Mouse (Mus musculus) adipocyte (in vitro differentiated cells): ENCODE data around the gene Tigd2.
"Not testable (repeated sequence)": the region's sequence is repeated elsewhere in the genome, so short reads cannot be mapped to it uniquely, and the experiment has no call there.

Experiments
- DNase-seq: peaks from one replicate; pipeline ENCODE4 v3.0.0-alpha.2; 2016; ENCODE audit warnings: low spot score

Tigd2 gene

DNA sequence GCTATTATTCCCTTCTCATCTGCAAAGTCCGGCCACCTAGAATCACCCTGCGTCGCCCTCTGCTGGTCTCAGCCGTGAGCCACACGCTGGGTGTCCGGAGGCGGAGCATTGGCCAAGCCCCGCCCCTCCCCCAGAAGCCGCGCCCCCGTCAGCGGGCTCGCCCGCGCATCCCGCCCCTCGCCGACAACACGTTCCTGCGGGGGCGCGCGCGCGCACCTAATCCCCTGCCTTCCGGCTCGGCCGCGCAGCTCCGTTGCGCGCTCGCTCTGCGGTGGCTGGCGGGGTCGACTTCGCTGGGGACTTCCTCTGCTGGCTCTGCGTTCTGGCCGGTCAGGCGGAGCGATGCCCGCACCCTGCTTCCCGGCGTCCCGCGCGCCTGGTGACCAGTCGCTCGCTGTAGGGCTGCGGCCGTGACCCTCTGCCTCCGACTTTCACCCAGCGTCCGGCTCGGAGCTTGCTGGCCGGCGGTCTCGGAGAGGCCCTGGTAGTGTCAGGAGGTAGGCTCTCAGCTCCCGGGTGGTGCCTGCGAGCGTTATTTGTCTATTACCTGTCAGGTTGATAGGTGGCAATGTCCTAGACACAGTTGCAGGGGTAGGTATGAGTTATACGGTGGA is at the start of gene Tigd2:
Gene Tigd2 (plus strand): TSS at position 186 of the 614 bp plus-strand sequence.
- peak; percentile 97 for DNase-seq

DNA sequence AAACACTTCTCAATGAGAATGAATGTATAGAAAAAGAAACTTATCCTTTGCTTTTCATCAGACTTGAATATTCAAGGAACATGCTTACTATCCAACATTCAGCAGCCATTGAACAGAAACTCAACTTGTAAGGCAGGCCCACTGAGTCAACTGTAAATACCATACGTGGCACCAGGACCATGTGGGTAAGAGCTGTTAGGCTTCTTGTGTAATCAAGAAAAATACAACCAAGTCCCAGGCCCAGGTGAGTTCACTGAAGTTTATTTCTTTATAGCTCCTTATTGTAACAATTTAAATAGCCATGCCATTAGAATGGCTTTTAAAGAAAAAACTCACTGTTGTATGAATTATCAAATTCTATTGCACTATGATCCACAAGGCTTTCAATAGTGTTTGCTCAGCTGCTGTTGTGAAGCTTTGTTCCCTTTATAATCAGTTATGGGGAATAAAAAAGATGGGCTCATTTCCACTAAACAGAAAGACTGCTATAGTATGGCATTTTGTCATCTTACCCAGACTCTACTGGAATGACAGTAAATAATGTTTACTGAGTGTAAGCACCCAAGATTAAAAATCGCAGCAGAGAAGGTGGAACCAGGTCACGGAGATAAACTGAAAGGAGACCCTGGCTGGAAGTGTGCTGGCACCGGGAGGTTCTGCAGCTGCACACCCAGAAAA is 46.7 kb upstream of the Tigd2 start:
- no peak for DNase-seq

DNA sequence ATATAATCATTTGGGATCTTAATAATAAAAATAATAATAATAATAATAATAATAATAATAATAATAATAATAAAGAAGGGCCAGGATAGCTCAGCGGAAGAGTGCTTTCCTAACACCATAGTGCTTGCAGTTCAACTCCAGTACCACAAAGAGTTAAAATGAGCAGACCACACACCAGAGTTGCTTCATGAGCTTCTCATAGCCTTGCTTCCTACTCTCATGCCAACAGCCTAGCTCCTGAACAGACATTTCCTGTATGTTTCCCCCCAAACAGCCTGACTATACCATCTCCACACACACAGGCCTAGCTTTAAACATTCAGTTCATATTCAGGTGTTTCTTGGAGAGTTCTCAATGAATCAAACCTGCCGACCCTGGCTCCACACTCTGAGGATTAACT is 45.8 kb upstream of the Tigd2 start:
- no peak for DNase-seq

GRCm38 (mm10) chr6:59163407-59163806 is 45.3 kb upstream of the Tigd2 start:
- DNase-seq: no peak

- DNase-seq: no peak
Observed at GRCm38 (mm10) chr6:59168939-59169338, 39.7 kb upstream of the Tigd2 start.

DNA sequence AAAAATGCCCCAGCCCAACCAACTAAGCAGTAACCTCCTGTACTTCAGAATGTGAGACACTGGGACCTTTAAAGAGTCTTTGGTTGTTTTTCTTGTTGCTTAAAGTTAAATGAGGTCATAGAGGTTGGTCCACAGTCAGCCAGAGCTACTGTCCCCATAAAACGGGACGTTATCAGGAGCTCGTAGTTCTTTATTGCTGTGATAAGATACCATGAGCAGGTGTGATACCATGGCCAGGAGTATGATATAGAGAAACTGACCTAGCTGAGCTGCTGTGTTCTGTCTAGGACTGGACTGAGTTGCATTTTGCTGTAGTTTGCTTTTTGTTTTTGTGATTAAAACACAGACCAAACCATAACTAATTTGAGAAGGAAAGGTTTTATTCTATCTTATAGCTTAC is 37.4 kb upstream of the Tigd2 start:
- DNase-seq: no peak

DNA sequence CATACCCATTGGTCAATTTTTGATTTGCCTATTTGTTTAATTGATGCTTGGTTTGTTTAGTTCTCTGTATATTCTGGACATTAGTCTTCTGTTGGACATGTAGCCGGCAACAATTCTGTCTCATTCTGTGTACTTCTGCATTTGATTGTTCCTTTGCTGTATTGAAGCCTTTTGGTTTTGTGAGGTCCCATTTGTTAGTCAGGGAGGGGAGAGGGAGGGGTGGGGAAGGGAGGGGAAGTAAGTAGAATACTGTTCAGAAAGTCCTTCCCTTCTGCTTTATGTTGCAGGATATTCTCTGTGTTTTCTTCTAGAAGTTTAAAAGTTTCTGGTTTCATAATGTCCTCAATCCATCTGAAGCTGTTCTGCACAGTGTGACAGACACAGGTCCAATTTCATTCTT is 34.7 kb upstream of the Tigd2 start:
- no peak for DNase-seq

- peak; percentile 91 for DNase-seq
Observed at GRCm38 (mm10) chr6:59178051-59178450, 30.6 kb upstream of the Tigd2 start.

GRCm38 (mm10) chr6:59180376-59180996 is 28.2 kb upstream of the Tigd2 start:
- DNase-seq: peak; percentile 95

DNA sequence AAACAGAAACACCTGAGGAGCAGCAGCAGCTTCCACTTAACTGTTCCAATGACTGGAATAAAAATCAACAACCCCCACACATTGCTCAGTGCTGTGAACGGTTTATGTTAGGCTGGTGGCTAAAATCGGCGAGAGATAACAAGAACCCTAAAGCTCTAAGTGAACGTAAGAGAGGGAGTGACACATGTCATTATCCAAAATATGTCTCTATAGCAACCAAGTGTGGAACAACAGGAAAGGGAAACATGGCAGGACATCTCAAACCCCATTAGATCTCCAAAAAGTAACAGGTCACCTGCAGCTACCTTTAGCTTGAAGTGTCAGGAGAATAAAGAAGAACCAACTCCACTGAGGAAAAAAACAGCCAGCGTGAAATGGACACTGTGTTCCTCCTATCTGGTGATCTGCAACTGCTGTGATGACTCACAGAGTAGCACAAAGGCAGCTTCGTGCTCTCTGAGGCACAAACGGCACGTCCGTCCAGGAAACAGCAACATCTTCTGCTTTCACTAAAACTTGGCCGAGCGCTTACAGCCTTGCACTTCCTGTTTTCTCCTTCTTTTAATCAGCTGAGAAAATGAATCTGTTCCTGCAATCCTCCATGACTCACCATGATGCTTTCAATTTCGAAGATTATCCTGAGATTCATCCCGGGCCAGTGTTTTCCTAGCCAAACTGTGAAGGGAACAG is 23.5 kb upstream of the Tigd2 start:
- peak; percentile 76 for DNase-seq

- peak; percentile 71 for DNase-seq
Observed at GRCm38 (mm10) chr6:59190006-59190405, 18.7 kb upstream of the Tigd2 start.

DNA sequence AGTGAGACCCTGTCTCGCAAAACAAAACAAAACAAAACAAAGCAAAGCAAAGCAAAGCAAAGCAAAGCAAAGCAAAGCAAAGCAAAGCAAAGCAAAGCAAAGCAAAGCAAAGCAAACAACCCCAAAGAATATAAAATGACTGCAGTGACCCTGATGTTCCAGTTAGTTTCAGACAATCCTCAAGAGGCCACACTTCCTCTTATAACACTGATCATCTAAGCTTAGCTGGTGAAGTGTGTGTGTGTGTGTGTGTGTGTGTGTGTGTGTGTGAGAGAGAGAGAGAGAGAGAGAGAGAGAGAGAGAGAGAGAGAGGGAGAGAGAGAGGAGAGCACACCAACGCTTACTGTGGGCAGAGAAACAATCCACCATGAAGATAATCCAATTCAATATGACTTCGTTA is 14.2 kb upstream of the Tigd2 start:
- not testable (repeated sequence) for DNase-seq

DNA sequence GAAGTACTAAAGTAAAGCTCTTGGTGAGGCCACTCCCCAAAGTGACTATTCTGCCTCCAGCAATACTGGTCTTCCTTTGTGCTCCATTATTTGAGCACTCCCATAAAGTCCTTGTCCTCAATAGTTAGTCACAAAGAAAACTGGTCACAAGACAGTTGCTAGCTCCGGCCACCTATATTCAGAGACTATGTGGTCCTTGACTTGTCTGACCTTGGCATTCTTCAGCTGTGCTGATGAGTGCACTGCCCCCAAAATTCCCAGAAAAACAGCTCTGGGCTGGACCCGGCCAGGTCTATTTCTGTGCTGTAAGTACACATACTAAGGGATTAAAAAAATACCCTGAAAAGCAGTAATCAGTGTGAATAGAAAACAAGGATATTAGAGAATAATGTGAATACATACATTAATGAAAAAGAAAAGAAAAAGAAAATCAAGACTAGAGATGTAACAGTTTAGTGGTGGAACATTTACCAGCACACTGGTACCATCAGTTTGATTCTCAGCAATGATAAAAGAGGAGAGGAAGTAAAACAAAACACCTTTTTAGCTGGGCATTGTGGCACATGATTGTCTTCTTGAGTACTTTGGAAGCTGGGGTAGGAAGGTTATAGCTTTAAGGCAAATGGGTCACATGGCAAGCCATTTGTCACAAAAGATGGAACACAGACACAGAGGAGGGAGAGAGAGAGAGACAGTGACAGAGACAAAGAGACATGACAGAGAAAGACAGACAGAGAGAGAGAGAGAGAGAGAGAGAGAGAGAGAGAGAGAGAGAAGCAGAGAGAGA is 12.6 kb upstream of the Tigd2 start:
- DNase-seq: no peak

- peak; percentile 65 for DNase-seq
Observed at GRCm38 (mm10) chr6:59196746-59197145, 11.9 kb upstream of the Tigd2 start.

GRCm38 (mm10) chr6:59198356-59198755 is 10.3 kb upstream of the Tigd2 start:
- DNase-seq: no peak

GRCm38 (mm10) chr6:59199021-59199420 is 9.6 kb upstream of the Tigd2 start:
- DNase-seq: no peak

DNA sequence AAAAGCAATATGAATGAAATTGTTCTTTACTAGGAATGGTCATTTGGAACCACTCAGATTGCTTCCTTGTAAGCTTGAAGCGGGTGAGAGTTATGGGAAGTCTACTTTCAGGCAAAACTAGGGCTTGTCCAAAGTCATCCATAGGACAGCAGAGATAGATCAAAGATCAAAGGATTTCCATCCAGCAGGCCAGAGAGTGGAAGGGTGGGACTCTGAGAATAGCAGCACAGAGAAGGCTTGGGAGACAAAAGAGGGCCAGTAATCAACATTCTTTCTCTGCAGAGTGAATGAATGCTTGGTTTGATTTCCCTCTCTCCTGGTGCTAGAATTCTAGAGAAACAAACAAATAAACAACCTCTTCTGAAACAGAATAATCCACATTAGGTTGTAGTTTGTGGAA is 1.1 kb upstream of the Tigd2 start:
- DNase-seq: no peak

- peak; percentile 63 for DNase-seq
Observed at GRCm38 (mm10) chr6:59209299-59209707, 633 bp downstream of the Tigd2 start.

DNA sequence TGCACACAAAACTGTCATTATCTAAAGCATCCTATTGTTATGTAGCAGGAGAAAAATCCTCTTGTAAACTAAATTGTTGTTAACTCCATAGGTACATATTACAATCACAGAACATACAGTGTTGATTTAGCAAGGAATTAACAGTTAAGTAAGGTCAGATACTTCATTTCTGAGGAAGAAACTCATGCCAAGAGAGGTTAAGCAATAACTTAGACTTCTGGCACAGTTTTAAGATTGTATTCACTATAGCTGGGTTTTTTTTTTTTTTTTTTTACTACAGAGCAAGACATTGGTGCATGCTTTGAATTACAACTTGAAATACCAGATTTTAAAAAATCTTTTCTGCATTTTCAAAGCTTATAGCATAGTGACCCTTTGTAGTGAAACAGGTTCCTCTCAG is 24.5 kb downstream of the Tigd2 start:
- DNase-seq: peak; percentile 86

- DNase-seq: peak; percentile 48
Observed at GRCm38 (mm10) chr6:59233651-59234050, 25.0 kb downstream of the Tigd2 start.

- peak; percentile 83 for DNase-seq
Observed at GRCm38 (mm10) chr6:59249675-59250074, 41.0 kb downstream of the Tigd2 start.

DNA sequence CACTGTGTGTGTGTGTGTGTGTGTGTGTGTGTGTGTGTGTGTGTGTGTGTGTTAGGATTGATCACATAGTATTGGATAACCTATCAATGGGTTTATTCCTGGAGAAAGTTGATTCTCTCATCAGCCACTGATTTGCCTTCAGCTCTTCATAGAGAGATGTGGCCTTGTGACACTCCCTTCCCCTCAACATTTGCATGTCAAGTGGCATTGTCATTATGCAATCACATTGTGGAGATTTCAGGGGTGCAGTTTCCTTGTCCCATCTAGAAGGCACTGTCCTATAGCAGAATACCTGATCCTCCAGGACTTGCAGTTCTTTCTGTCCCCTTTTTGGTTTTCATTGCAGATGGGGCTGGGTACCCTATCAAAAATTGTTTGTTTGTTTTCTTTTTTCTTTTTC is 41.9 kb downstream of the Tigd2 start:
- DNase-seq: no peak
